Mouse (Mus musculus): ENCODE data around the gene Mrpl33.
"Not testable (repeated sequence)": the region's sequence is repeated elsewhere in the genome, so short reads cannot be mapped to it uniquely, and the experiment has no call there.

The Mrpl33 gene

GRCm38 (mm10) chr5:31595868-31596267, 867 bp upstream of the Mrpl33 start:
- in situ Hi-C loops (cut with MboI, MseI) = no loop called here

- in situ Hi-C loops (cut with MboI, MseI) = no loop called here
Measured at GRCm38 (mm10) chr5:31597430-31597944, 752 bp downstream of the Mrpl33 start.

DNA sequence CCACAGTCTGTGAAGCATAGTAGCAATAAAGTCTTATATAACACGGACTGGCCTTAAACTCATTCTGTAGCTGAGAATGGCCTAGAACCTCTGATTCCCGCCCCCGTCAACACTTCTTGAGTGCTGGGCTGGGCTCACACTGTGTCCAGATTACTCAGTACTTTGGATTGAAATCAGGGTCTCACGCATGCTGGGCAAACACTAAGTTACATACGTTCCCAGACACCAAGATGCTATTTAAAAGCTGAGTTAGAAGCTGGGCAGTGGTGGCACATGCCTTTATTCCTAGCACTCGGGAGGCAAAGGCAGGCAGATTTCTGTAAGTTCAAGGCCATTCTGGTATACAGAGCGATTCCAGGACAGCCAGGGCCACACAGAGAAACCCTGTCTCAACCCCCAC, 1.4 kb downstream of the Mrpl33 start:
- in situ Hi-C loops (cut with MboI, MseI) = no loop called here

- in situ Hi-C loops (cut with MboI, MseI) = no loop called here
Measured at GRCm38 (mm10) chr5:31598579-31598978, 1.8 kb downstream of the Mrpl33 start.

DNA sequence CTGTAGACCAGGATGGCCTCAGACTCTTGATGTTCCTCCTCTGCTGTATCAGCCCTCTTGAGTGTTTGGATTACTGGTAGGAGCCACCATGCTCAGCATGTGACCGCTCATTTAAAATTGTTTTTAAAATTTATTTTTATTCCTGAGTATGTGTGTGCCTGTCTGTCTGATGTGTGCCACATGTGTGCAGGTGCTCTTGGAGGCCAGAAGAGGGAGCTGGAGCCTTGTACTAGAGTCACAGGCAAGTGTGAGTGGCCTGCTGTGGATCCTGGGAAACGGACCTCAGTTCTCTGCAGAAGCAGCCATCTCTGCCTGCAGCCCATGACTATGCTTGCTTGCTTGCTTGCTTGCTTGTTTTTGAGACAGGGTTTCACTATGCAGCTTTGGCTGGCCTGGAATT, 2.4 kb downstream of the Mrpl33 start:
- in situ Hi-C loops (cut with MboI, MseI) = no loop called here

DNA sequence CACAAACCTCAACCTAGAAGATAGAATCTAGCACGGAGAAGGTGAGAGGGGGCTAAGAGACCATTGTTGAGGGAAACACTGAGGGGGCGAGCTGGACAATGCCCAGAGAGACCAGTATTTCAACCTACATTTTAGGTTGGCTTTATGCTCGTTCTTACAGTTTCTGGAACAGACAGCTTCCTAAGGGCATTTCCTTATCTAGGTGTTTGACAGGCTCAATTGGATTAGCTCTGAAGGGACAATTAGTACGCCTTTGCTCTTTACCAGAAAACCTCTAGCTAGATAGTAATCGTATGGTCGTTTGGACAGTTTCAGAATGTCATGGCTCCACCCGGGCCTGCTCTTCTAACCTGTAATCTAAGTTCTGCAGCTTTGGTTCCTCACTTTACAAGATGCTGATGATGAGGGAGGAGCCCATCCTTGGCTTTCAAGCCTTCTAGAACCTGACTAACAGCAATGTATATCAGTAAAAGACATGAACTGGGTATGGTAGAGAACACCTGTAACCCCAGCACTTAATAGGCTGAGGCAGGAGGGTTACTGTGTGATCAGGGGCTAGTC, 4.5 kb downstream of the Mrpl33 start:
- in situ Hi-C loops (cut with MboI, MseI) = no loop called here

- in situ Hi-C loops (cut with MboI, MseI) = no loop called here
Measured at GRCm38 (mm10) chr5:31602377-31602776, 5.6 kb downstream of the Mrpl33 start.

DNA sequence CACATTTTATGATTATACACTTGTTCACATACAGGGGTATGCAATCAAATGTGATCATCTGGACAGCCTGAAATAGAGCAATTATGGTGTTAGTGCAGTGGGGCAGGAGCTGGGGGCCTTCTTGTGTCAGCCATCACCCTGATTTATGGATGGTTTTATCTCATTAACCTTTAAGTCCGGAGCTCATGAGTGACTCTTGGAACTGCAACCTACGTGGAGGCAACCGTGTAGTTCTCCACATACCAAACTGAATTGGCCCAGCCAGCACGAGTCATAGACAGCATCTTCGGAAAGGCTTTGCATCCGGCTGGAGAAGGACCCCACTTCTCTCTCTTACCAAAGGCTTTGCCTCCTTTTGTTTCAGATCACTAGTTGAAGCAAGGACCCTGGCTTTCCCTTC, 7.0 kb downstream of the Mrpl33 start:
- in situ Hi-C loops (cut with MboI, MseI) = no loop called here

DNA sequence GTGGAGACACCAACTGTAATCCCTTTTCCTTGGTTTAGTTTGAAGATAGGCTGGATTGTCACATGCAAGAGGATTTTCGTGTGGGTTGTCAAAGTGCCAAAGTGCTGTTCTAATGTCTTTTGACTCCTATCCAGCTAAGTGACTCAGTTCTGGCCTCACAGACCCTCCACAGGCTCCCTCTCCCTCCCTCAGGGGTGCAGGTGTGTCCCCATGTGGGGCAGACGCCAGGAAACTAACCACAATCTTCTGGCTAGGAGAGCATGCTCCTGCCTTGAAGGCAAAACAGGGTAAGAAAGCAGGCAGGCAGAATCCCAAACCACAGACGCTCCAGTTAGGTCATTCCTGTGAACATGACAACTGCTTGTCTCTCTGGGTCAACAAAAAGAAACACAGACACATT, 9.4 kb downstream of the Mrpl33 start:
- in situ Hi-C loops (cut with MboI, MseI) = no loop called here

- in situ Hi-C loops (cut with MboI, MseI) = no loop called here
Measured at GRCm38 (mm10) chr5:31610376-31611086, 13.8 kb downstream of the Mrpl33 start.

DNA sequence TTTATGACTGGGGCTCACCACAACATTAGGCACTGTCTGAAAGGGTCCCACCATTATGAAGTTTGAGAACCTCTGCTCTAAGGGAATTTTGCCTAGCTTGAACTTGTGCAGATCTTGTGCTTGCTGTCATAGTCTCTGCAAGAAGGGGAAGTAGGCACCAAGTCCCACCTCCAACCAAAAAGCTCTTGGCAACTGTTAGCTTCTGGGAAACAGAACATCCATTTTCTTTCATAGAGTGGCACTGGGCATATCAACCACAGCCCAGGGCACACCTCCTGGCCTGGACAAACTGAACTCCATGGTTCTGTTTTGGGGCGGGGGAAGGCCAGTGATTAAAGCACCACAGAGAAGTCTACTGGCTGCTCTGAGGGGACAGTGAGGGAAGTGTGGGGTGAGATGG, 14.5 kb downstream of the Mrpl33 start:
- in situ Hi-C loops (cut with MboI, MseI) = no loop called here

DNA sequence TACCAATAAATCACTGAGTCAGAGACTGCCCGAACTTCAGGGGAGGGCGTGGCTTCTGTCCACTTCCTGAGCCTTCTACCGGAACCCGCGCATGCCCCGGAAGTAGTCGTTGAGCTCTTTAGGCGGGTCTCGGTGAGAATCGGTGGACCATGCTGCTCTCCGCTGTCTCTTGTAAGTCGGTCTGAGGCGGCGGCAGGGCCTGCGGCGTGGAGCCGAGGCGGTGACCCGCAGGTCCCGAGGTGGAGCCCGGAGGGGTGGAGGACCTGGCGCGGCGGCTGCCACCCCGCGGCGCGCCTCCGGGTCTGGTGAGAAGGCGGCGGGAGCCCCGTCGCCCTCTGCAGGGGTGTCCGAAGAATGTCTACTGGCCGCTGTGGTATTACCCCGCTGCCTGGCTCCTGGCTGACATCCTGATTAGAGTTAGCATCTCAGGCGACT, 17.1 kb downstream of the Mrpl33 start:
- in situ Hi-C loops (cut with MboI, MseI) = no loop called here

- in situ Hi-C loops (cut with MboI, MseI) = no loop called here
Measured at GRCm38 (mm10) chr5:31614339-31615025, 17.7 kb downstream of the Mrpl33 start.

DNA sequence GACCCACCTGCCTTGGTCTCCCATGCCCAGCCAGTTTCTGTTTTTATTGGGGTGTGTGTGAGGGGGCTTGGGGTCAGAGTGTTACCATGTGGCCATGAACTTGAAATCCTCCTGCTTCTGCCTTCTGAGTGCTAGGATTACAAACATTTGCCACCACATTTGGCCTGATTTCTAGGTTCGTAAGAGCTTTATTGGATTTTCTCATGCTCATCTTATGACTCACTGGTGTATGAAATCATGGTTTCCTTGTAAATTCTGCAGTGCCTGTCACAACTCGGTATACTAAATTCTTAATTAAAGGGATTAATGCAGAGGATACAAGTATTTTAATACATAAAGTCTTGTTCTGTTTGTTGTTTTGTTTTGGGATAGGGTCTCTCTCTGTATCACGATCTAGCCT, 23.6 kb downstream of the Mrpl33 start:
- in situ Hi-C loops (cut with MboI, MseI) = no loop called here

GRCm38 (mm10) chr5:31627117-31627516, 30.4 kb downstream of the Mrpl33 start:
- in situ Hi-C loops (cut with MboI, MseI) = no loop called here

- in situ Hi-C loops (cut with MboI, MseI) = no loop called here
Measured at GRCm38 (mm10) chr5:31627562-31628526, 31.1 kb downstream of the Mrpl33 start.

GRCm38 (mm10) chr5:31628555-31628954, 31.8 kb downstream of the Mrpl33 start:
- in situ Hi-C loops (cut with MboI, MseI) = no loop called here

DNA sequence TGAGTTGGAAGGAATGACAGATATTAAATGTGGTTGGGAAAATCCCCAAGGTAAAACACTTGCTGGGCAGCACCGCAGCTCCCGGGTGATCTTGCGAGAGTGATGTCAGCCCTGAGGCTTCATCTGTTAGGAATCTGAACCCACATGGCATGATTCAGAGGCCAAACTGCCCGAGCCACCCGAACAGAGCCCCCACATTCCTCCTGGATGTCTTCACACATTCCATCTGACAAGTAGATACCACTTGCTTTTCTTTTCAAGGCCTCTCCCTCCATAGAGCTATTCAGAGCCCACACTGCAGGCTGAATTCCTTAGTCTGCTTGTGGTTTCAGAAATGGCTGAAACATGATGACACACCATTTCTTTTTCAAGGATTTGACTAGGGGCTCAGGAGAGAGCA, 33.3 kb downstream of the Mrpl33 start:
- in situ Hi-C loops (cut with MboI, MseI) = no loop called here

- in situ Hi-C loops (cut with MboI, MseI) = not testable (repeated sequence)
Measured at GRCm38 (mm10) chr5:31631169-31631568, 34.4 kb downstream of the Mrpl33 start.

DNA sequence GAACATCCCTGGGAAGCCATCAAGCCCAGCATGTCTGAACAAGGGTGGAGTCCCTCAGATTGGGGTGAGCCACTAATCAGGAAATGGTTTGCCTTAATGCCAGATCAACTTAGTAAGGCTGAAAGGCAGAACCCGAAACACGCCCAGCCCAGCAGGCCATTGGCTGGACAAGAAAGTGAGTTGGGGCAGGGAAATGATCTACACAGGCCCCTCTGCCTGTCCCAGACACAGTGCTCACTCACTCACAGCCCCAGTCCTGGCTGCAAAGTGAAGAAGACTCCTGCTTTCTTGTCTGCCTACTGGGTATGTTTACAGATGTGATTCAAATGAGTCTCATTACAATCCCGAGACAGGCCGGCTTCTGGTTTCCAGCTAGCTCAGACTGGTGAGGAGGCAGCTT, 37.4 kb downstream of the Mrpl33 start:
- in situ Hi-C loops (cut with MboI, MseI) = no loop called here

DNA sequence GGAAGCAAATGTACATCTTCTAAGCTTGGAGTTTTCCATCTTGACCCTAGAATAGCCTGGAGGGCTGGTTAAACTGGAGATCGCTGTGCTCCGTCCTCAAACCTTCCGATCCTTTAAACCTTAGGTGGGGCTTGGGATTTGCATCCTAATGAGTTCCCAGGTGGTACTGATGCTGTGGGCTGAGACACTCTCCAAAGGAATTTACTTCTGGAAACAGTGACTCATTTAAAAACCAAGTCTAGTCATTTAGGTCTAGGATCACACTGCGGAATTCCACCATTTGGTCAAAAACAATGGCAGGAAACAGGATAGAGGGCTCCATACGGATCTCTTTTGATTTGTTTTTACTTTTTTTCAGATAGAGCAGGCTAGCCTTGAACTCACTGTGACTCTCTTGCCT, 37.9 kb downstream of the Mrpl33 start:
- in situ Hi-C loops (cut with MboI, MseI) = no loop called here

All from regulatory T cell (primary cell).